Mouse (Mus musculus) embryo, embryonic 10 days (tissue): ENCODE measurements at regions not wholly inside any gene's neighbourhood (a gene's known extent, or its start where the extent isn't known, plus 50 kb on each side); places are given as distances from the start of the nearest gene placed in this dataset.
A peak's percentile ranks its signal among the peaks of the same experiment; 100 is the strongest.

Experiments
- DNase-seq: peaks from one replicate; pipeline ENCODE4 v3.0.0-alpha.2; 2015; ENCODE audit warnings: low spot score

- DNase-seq: no peak
These were observed 61.9 kb upstream of the Znrf2 start for GRCm38 (mm10) chr6:54754810-54755209.

DNA sequence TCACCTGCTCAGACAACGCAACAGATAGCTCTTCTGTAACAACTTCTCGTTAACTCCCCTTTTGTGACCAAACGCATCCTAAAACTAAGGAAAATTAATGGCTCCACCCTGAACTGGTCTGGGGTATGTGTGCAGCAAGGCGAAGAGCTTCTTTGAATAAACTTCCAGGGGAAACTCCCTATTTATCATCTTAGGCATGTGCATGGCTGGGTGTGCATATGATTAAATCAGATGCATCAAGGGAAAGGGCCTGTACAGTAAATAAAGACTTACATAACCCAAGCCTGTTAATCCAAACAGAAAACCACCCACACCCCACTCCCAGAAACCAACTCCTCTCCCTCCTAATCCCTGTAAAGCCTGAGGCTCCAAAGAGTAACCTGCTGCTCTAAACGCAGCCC, 59.2 kb upstream of the Znrf2 start:
- DNase-seq: no peak

GRCm38 (mm10) chr6:54758112-54758511, 58.6 kb upstream of the Znrf2 start:
- DNase-seq: peak; percentile 44

GRCm38 (mm10) chr6:54759263-54759662, 57.5 kb upstream of the Znrf2 start:
- DNase-seq: no peak

DNA sequence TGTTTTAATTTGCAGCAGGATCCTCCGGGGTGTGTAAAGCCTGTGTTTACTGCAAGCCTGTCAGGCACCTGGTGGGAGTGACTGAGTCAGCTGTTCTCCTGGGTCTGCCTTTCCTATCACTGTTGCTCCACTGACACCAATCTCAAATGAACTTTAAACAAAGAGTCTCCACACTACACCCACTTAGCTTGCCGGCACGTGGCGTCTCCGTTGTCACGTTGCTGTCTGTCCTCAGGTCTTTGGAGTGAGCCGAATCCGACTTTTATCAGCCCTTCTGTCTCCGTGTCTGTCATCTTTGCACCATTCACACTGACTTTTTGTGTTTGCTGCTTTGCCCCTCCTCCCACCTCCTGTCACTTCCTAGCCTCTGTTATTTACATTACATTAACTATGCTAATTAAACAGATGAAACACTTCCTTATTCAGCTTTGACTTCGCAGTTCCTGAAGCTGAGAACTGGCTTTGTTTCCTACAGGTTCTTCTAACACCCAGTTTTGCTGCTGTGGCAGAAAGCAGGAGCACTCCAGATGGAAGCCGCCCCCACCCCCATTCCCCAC, 56.7 kb upstream of the Znrf2 start:
- DNase-seq: peak; percentile 50

- DNase-seq: no peak
These were observed 56.2 kb upstream of the Znrf2 start for GRCm38 (mm10) chr6:54760541-54760940.

- no peak for DNase-seq
These were observed 54.7 kb upstream of the Znrf2 start for GRCm38 (mm10) chr6:54762021-54762420.

DNA sequence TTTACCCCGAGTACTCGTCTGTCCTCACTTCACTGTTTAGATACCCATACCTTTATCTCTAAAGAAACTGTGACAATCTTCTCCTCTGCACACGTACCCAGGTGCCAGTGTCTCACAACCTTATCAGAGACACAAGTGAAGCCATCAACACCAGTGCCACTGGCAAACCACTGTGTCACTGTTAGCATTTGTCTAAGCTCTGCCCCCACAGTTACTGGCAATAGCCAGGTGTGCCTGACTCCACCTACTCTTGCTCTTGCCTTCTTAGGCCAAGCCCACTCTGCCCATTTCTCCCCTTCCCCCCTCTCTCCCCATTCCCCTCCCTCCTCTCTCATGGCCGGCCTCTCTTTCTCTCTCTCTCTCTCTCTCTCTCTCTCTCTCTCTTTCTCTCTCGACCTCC, 54.2 kb upstream of the Znrf2 start:
- DNase-seq: no peak

DNA sequence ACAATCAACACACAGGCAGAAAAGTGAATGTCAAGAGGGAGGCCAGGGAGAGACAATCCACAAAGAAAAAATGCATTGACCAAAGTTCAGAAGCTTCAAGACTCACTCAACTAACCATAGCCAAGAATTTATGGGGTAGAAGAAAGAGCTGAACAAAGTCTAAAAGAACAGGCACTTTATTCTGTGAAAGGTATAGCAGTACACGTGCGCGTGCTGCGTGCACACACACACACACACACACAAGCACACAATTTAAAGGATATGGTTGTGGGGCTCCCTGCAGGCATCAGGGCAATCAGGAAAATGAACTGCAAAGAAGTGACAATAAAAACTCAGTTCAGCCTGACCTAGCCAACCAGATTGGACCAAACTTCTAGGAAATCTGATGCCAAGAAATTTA, 53.0 kb upstream of the Znrf2 start:
- DNase-seq: no peak

- no peak for DNase-seq
These were observed 51.0 kb upstream of the Znrf2 start for GRCm38 (mm10) chr6:54765715-54766114.

GRCm38 (mm10) chr6:54766485-54767112, 50.1 kb upstream of the Znrf2 start:
- no peak for DNase-seq
